Mouse (Mus musculus): ENCODE measurements around the gene Rpl36a-ps1. TPM values are rescaled to one million over a fixed set of nuclear protein-coding genes. Genes with fewer than 3 reads are reported as not detected.
A peak's percentile ranks its signal among the peaks of the same experiment; 100 is the strongest.

The Rpl36a-ps1 gene
- polyA plus RNA-seq, 1 experiment = 12.9 TPM

- Histone ChIP-seq H3ac (ENCODE audit: control insufficient read depth, insufficient read length) (no peak overlapping the region), H3K27me3 (ENCODE audit: control insufficient read depth, insufficient read depth, insufficient read length) (no peaks in the 10 kb centered on the region), H3K4me3 (no peak overlapping the region), H3K36me3 (ENCODE audit: control insufficient read depth, insufficient read depth) (no peaks in the 10 kb centered on the region), H3K79me2 (ENCODE audit: control insufficient read depth, insufficient read depth) (no peaks in the 10 kb centered on the region), H3K4me2 (ENCODE audit: low read depth) (no peak overlapping the region)
- TF ChIP-seq POLR2A (IDR thresholded peaks at IDR 0.05; ENCODE audit: insufficient read length, low read depth) = no peak
- TF ChIP-seq TCF12 (IDR thresholded peaks at IDR 0.05; ENCODE audit: insufficient read depth, poor library complexity, severe bottlenecking) = no peak
- no peak for TF ChIP-seq MYOG (IDR thresholded peaks at IDR 0.05; ENCODE audit: control insufficient read depth in 1 of 3, insufficient read depth in 1 of 3, insufficient read length in 2 of 3, low read depth in 2 of 3)
- TF ChIP-seq POLR2AphosphoS2 (IDR thresholded peaks at IDR 0.05; ENCODE audit: insufficient read length, low read depth) = no peak
- no peak for TF ChIP-seq MYOD1 (IDR thresholded peaks at IDR 0.05; ENCODE audit: control insufficient read depth in 1 of 3, insufficient read length in 2 of 3, low read depth in 2 of 3)
Measured at GRCm38 (mm10) chr14:99019136-99019808, 25.2 kb upstream of the Rpl36a-ps1 start.

- no peaks in the 10 kb centered on the region for H3K79me2 ChIP-seq (ENCODE audit: control insufficient read depth, insufficient read depth)
- H3K4me2 ChIP-seq (ENCODE audit: low read depth) = no peak overlapping the region
Measured at GRCm38 (mm10) chr14:99018691-99019090, 24.6 kb upstream of the Rpl36a-ps1 start.

GRCm38 (mm10) chr14:99010920-99011313 lies 16.8 kb upstream of the Rpl36a-ps1 start:
- TF ChIP-seq TCF3 (IDR thresholded peaks at IDR 0.05; ENCODE audit: insufficient read length, low read depth) = no peak
- no peak for TF ChIP-seq E2F4 (IDR thresholded peaks at IDR 0.05; ENCODE audit: insufficient read depth)
- no peak for TF ChIP-seq POLR2A (IDR thresholded peaks at IDR 0.05; ENCODE audit: insufficient read length, low read depth)
- no peak for TF ChIP-seq TCF12 (IDR thresholded peaks at IDR 0.05; ENCODE audit: insufficient read depth, poor library complexity, severe bottlenecking)
- no peak for TF ChIP-seq CEBPB (IDR thresholded peaks at IDR 0.05; ENCODE audit: insufficient read depth, poor library complexity, severe bottlenecking)
- H3ac ChIP-seq (ENCODE audit: control insufficient read depth, insufficient read length) = no peak overlapping the region
- H3K4me3 ChIP-seq = no peak overlapping the region
- H3K27me3 ChIP-seq (ENCODE audit: control insufficient read depth, insufficient read depth, insufficient read length) = no peaks in the 10 kb centered on the region
- peak overlapping the region; percentile 59 for H3K4me2 ChIP-seq (ENCODE audit: low read depth)
- no peaks in the 10 kb centered on the region for H3K36me3 ChIP-seq (ENCODE audit: control insufficient read depth, insufficient read depth)
- H3K79me2 ChIP-seq (ENCODE audit: control insufficient read depth, insufficient read depth) = no peaks in the 10 kb centered on the region

More at GRCm38 (mm10) chr14:99018691-99019090, 24.6 kb upstream of the Rpl36a-ps1 start:
- H3ac ChIP-seq (ENCODE audit: control insufficient read depth, insufficient read length) = no peak overlapping the region
- H3K4me3 ChIP-seq = no peak overlapping the region
- no peaks in the 10 kb centered on the region for H3K36me3 ChIP-seq (ENCODE audit: control insufficient read depth, insufficient read depth)
- TF ChIP-seq MYOG (IDR thresholded peaks at IDR 0.05; ENCODE audit: control insufficient read depth in 1 of 3, insufficient read depth in 1 of 3, insufficient read length in 2 of 3, low read depth in 2 of 3) (no peak), TCF3 (IDR thresholded peaks at IDR 0.05; ENCODE audit: insufficient read length, low read depth) (no peak), E2F4 (IDR thresholded peaks at IDR 0.05; ENCODE audit: insufficient read depth) (no peak), MYOD1 (IDR thresholded peaks at IDR 0.05; ENCODE audit: control insufficient read depth in 1 of 3, insufficient read length in 2 of 3, low read depth in 2 of 3) (no peak), SRF (IDR thresholded peaks at IDR 0.05; ENCODE audit: control insufficient read depth, insufficient read length, low read depth) (no peak), MAX (IDR thresholded peaks at IDR 0.05; ENCODE audit: low read depth) (no peak), TCF12 (IDR thresholded peaks at IDR 0.05; ENCODE audit: insufficient read depth, poor library complexity, severe bottlenecking) (no peak), USF1 (IDR thresholded peaks at IDR 0.05; ENCODE audit: low read depth) (no peak), REST (IDR thresholded peaks at IDR 0.05; ENCODE audit: insufficient read depth, insufficient read length) (no peak), POLR2A (IDR thresholded peaks at IDR 0.05; ENCODE audit: insufficient read length, low read depth) (no peak), CEBPB (IDR thresholded peaks at IDR 0.05; ENCODE audit: insufficient read depth, poor library complexity, severe bottlenecking) (no peak), POLR2AphosphoS2 (IDR thresholded peaks at IDR 0.05; ENCODE audit: insufficient read length, low read depth) (no peak)
- no peaks in the 10 kb centered on the region for H3K27me3 ChIP-seq (ENCODE audit: control insufficient read depth, insufficient read depth, insufficient read length)

GRCm38 (mm10) chr14:99010224-99010919 lies 16.3 kb upstream of the Rpl36a-ps1 start:
- no peaks in the 10 kb centered on the region for H3K27me3 ChIP-seq (ENCODE audit: control insufficient read depth, insufficient read depth, insufficient read length)
- no peak overlapping the region for H3K4me3 ChIP-seq
- H3K79me2 ChIP-seq (ENCODE audit: control insufficient read depth, insufficient read depth) = no peaks in the 10 kb centered on the region
- TF ChIP-seq POLR2AphosphoS2 (IDR thresholded peaks at IDR 0.05; ENCODE audit: insufficient read length, low read depth) = no peak
- TF ChIP-seq CEBPB (IDR thresholded peaks at IDR 0.05; ENCODE audit: insufficient read depth, poor library complexity, severe bottlenecking) = no peak
- no peak for TF ChIP-seq MYOD1 (IDR thresholded peaks at IDR 0.05; ENCODE audit: control insufficient read depth in 1 of 3, insufficient read length in 2 of 3, low read depth in 2 of 3)
- TF ChIP-seq MYOG (IDR thresholded peaks at IDR 0.05; ENCODE audit: control insufficient read depth in 1 of 3, insufficient read depth in 1 of 3, insufficient read length in 2 of 3, low read depth in 2 of 3) = no peak
- TF ChIP-seq SRF (IDR thresholded peaks at IDR 0.05; ENCODE audit: control insufficient read depth, insufficient read length, low read depth) = no peak
- TF ChIP-seq USF1 (IDR thresholded peaks at IDR 0.05; ENCODE audit: low read depth) = no peak
- TF ChIP-seq POLR2A (IDR thresholded peaks at IDR 0.05; ENCODE audit: insufficient read length, low read depth) = no peak
- TF ChIP-seq E2F4 (IDR thresholded peaks at IDR 0.05; ENCODE audit: insufficient read depth) = no peak
- no peak for TF ChIP-seq REST (IDR thresholded peaks at IDR 0.05; ENCODE audit: insufficient read depth, insufficient read length)
- no peak for TF ChIP-seq TCF12 (IDR thresholded peaks at IDR 0.05; ENCODE audit: insufficient read depth, poor library complexity, severe bottlenecking)
- no peak for TF ChIP-seq MAX (IDR thresholded peaks at IDR 0.05; ENCODE audit: low read depth)
- TF ChIP-seq TCF3 (IDR thresholded peaks at IDR 0.05; ENCODE audit: insufficient read length, low read depth) = no peak
- peak overlapping the region; percentile 59 for H3K4me2 ChIP-seq (ENCODE audit: low read depth)
- no peak overlapping the region for H3ac ChIP-seq (ENCODE audit: control insufficient read depth, insufficient read length)
- H3K36me3 ChIP-seq (ENCODE audit: control insufficient read depth, insufficient read depth) = no peaks in the 10 kb centered on the region
